Mouse (Mus musculus): ENCODE measurements at regions not wholly inside any gene's neighbourhood (a gene's known extent, or its start where the extent isn't known, plus 50 kb on each side); places are given as distances from the start of the nearest gene placed in this dataset.

GRCm38 (mm10) chr2:146624207-146624606, 112.1 kb upstream of the Ralgapa2 start:
- no peak for DNase-seq (ENCODE audit: low read depth, low spot score)

GRCm38 (mm10) chr2:146625166-146625751, 113.1 kb upstream of the Ralgapa2 start:
- DNase-seq (ENCODE audit: low read depth, low spot score), result no peak

- DNase-seq (ENCODE audit: low read depth, low spot score), result no peak
Measured at GRCm38 (mm10) chr2:146626531-146626930, 114.4 kb upstream of the Ralgapa2 start.

- DNase-seq (ENCODE audit: low read depth, low spot score), result no peak
Measured at GRCm38 (mm10) chr2:146630179-146630578, 118.0 kb upstream of the Ralgapa2 start.

- DNase-seq (ENCODE audit: low read depth, low spot score), result no peak
Measured at GRCm38 (mm10) chr2:146631098-146631497, 119.0 kb upstream of the Ralgapa2 start.

- DNase-seq (ENCODE audit: low read depth, low spot score), result peak; percentile 85
Measured at GRCm38 (mm10) chr2:146633329-146634070, 121.4 kb upstream of the Ralgapa2 start.

GRCm38 (mm10) chr2:146637573-146637972, 125.4 kb upstream of the Ralgapa2 start:
- DNase-seq (ENCODE audit: low read depth, low spot score), result no peak

- DNase-seq (ENCODE audit: low read depth, low spot score), result peak; percentile 11
Measured at GRCm38 (mm10) chr2:146646237-146646972, 134.3 kb upstream of the Ralgapa2 start.

GRCm38 (mm10) chr2:146646973-146647282, 134.8 kb upstream of the Ralgapa2 start:
- DNase-seq (ENCODE audit: low read depth, low spot score), result no peak

- no peak for DNase-seq (ENCODE audit: low read depth, low spot score)
Measured at GRCm38 (mm10) chr2:146661346-146661745, 149.2 kb upstream of the Ralgapa2 start.

GRCm38 (mm10) chr2:146672761-146673160, 160.6 kb upstream of the Ralgapa2 start:
- no peak for DNase-seq (ENCODE audit: low read depth, low spot score)

GRCm38 (mm10) chr2:146681979-146682378, 169.8 kb upstream of the Ralgapa2 start:
- DNase-seq (ENCODE audit: low read depth, low spot score), result no peak

GRCm38 (mm10) chr2:146685854-146686507, 169.7 kb upstream of the Kiz start:
- peak; percentile 25 for DNase-seq (ENCODE audit: low read depth, low spot score)

- no peak for DNase-seq (ENCODE audit: low read depth, low spot score)
Measured at GRCm38 (mm10) chr2:146688544-146688943, 167.1 kb upstream of the Kiz start.

GRCm38 (mm10) chr2:146693484-146693883, 162.2 kb upstream of the Kiz start:
- DNase-seq (ENCODE audit: low read depth, low spot score), result no peak

GRCm38 (mm10) chr2:146694041-146694440, 161.6 kb upstream of the Kiz start:
- peak; percentile 31 for DNase-seq (ENCODE audit: low read depth, low spot score)

- no peak for DNase-seq (ENCODE audit: low read depth, low spot score)
Measured at GRCm38 (mm10) chr2:146696277-146696676, 159.4 kb upstream of the Kiz start.

GRCm38 (mm10) chr2:146696727-146697126, 158.9 kb upstream of the Kiz start:
- DNase-seq (ENCODE audit: low read depth, low spot score), result no peak

GRCm38 (mm10) chr2:146710676-146711075, 145.0 kb upstream of the Kiz start:
- no peak for DNase-seq (ENCODE audit: low read depth, low spot score)

GRCm38 (mm10) chr2:146721184-146721715, 134.4 kb upstream of the Kiz start:
- DNase-seq (ENCODE audit: low read depth, low spot score), result peak; percentile 13

GRCm38 (mm10) chr2:146722351-146723025, 133.2 kb upstream of the Kiz start:
- peak; percentile 38 for DNase-seq (ENCODE audit: low read depth, low spot score)

All from forelimb bud, embryonic 11.5 days (tissue).